Mouse (Mus musculus) CD4-positive, CD25-positive, alpha-beta regulatory T cell, adult 2 months (primary cell): ENCODE data around the gene Ints5.
"Not testable (repeated sequence)": the region's sequence is repeated elsewhere in the genome, so short reads cannot be mapped to it uniquely, and the experiment has no call there.

ENCODE experiments used
- DNase-seq: peaks from one replicate; pipeline ENCODE4 v3.0.0-alpha.2; 2012; ENCODE audit warnings: low read depth, low spot score

The Ints5 gene

GRCm38 (mm10) chr19:8892829-8893766 is at the start of gene Ints5:
TSS of gene Ints5 (plus strand) at chr19:8893005.
- peak; percentile 91 for DNase-seq

- peak; percentile 88 for DNase-seq
Measured at GRCm38 (mm10) chr19:8844371-8845129, 48.3 kb upstream of the Ints5 start.

- DNase-seq, result no peak
Measured at GRCm38 (mm10) chr19:8848356-8848755, 44.4 kb upstream of the Ints5 start.

GRCm38 (mm10) chr19:8850402-8850901 is 42.4 kb upstream of the Ints5 start, which contains the start of gene Lrrn4cl:
TSS of gene Lrrn4cl (plus strand) at chr19:8850768.
- DNase-seq, result no peak

- no peak for DNase-seq
Measured at GRCm38 (mm10) chr19:8851639-8852038, 41.2 kb upstream of the Ints5 start.

- DNase-seq, result no peak
Measured at GRCm38 (mm10) chr19:8852236-8852928, 40.4 kb upstream of the Ints5 start.

- DNase-seq, result no peak
Measured at GRCm38 (mm10) chr19:8853117-8853516, 39.7 kb upstream of the Ints5 start.

- DNase-seq, result peak; percentile 70
Measured at GRCm38 (mm10) chr19:8857689-8858088, 35.1 kb upstream of the Ints5 start.

GRCm38 (mm10) chr19:8859018-8859417 is 33.8 kb upstream of the Ints5 start:
- DNase-seq, result peak; percentile 73

GRCm38 (mm10) chr19:8864265-8864664 is 28.5 kb upstream of the Ints5 start:
- DNase-seq, result no peak

- DNase-seq, result not testable (repeated sequence)
Measured at GRCm38 (mm10) chr19:8870381-8870780, 22.4 kb upstream of the Ints5 start.

- DNase-seq, result no peak
Measured at GRCm38 (mm10) chr19:8870838-8871237, 22.0 kb upstream of the Ints5 start.

- DNase-seq, result peak; percentile 95
Measured at GRCm38 (mm10) chr19:8871267-8872186, 21.3 kb upstream of the Ints5 start, which contains the start of gene Ubxn1. TSS of gene Ubxn1 (plus strand) at chr19:8871496.

- DNase-seq, result no peak
Measured at GRCm38 (mm10) chr19:8872266-8872840, 20.5 kb upstream of the Ints5 start.

GRCm38 (mm10) chr19:8875031-8875430 is 17.8 kb upstream of the Ints5 start:
- DNase-seq, result no peak

GRCm38 (mm10) chr19:8880311-8881033 is 12.3 kb upstream of the Ints5 start, which contains the start of gene Uqcc3:
TSS of gene Uqcc3 (minus strand) at chr19:8880923.
- DNase-seq, result peak; percentile 92

- no peak for DNase-seq
Measured at GRCm38 (mm10) chr19:8881034-8881392, 11.8 kb upstream of the Ints5 start.

GRCm38 (mm10) chr19:8883616-8884015 is 9.2 kb upstream of the Ints5 start, which contains the start of the genes Lbhd1 and Gm49403:
TSS of gene Lbhd1 (plus strand) at chr19:8883732.
TSS of gene Gm49403 (plus strand) at chr19:8883930.
- DNase-seq, result no peak

GRCm38 (mm10) chr19:8886916-8887584 is 5.8 kb upstream of the Ints5 start:
- DNase-seq, result no peak
